Mouse (Mus musculus) embryonic fibroblast, embryonic 13.5 days (primary cell): ENCODE data around the gene Sppl2c. TPM values are rescaled to one million over a fixed set of nuclear protein-coding genes. Genes with fewer than 3 reads are reported as not detected.

ENCODE experiments used
- H3K27ac ChIP-seq: 2 replicates; pipeline ENCODE4 v1.5.1; 2012; ENCODE audit warnings: low read length, control low read depth, inconsistent platforms; ENCODE audit not compliant: insufficient read depth
- H3K4me1 ChIP-seq: 2 replicates; pipeline ENCODE4 v1.6.1; 2011; ENCODE audit warnings: low read length; ENCODE audit not compliant: control insufficient read depth, insufficient read depth
- H3K4me3 ChIP-seq: 2 replicates; pipeline ENCODE4 v1.5.1; 2011; ENCODE audit warnings: mild to moderate bottlenecking, control low read depth, low read length; ENCODE audit not compliant: insufficient read depth
- CTCF ChIP-seq: IDR thresholded peaks from 2 replicates; pipeline ENCODE4 v1.5.1; 2011; ENCODE audit warnings: mild to moderate bottlenecking, control low read depth, low read length, moderate library complexity, borderline replicate concordance; ENCODE audit not compliant: insufficient read depth
- POLR2A ChIP-seq: IDR thresholded peaks from 2 replicates; pipeline ENCODE4 v1.6.1; 2011; ENCODE audit warnings: low read depth, mild to moderate bottlenecking, control low read depth, low read length, moderate library complexity
- polyA plus RNA-seq: library from polyadenylated mRNA; stranded (reverse); fragments of >200 nt; gene quantifications from 2 replicates; pipeline ENCODE4 v1.2.4, GENCODE M21; 2011; ENCODE audit warnings: low read depth; ENCODE audit not compliant: missing spikeins, insufficient read length

Gene Sppl2c
- polyA plus RNA-seq, 1 experiment, result not detected

GRCm38 (mm10) chr11:104220291-104220690 is 34.2 kb downstream of the Sppl2c start:
- Histone ChIP-seq H3K27ac (no peak overlapping the region), H3K4me3 (no peak overlapping the region), H3K4me1 (no peaks in the 10 kb centered on the region)
- TF ChIP-seq CTCF (no peak), POLR2A (no peak)

GRCm38 (mm10) chr11:104221751-104222150 is 35.6 kb downstream of the Sppl2c start:
- TF ChIP-seq CTCF, result no peak
- TF ChIP-seq POLR2A, result no peak
- Histone ChIP-seq H3K27ac (no peak overlapping the region), H3K4me1 (no peaks in the 10 kb centered on the region), H3K4me3 (no peak overlapping the region)

GRCm38 (mm10) chr11:104223301-104223700 is 37.2 kb downstream of the Sppl2c start:
- H3K27ac ChIP-seq, result no peak overlapping the region
- TF ChIP-seq POLR2A (no peak), CTCF (no peak)
- H3K4me3 ChIP-seq, result no peak overlapping the region
- H3K4me1 ChIP-seq, result no peaks in the 10 kb centered on the region

GRCm38 (mm10) chr11:104229391-104229790 is 43.3 kb downstream of the Sppl2c start:
- peaks cover 2% of the 10 kb centered on the region; the same call in 1 of the 2 replicates for H3K4me1 ChIP-seq
- no peak overlapping the region for H3K27ac ChIP-seq
- no peak overlapping the region for H3K4me3 ChIP-seq
- TF ChIP-seq CTCF (no peak), POLR2A (no peak)

GRCm38 (mm10) chr11:104230066-104230778 is 44.1 kb downstream of the Sppl2c start:
- no peak for TF ChIP-seq CTCF
- TF ChIP-seq POLR2A, result no peak
- H3K4me3 ChIP-seq, result no peak overlapping the region
- H3K27ac ChIP-seq, result no peak overlapping the region
- H3K4me1 ChIP-seq, result peaks cover 2% of the 10 kb centered on the region; the same call in 1 of the 2 replicates

- no peak; the same call in 1 of the 2 replicates for TF ChIP-seq POLR2A
- peak; percentile 53; the same call in 1 of the 2 replicates for TF ChIP-seq CTCF
- Histone ChIP-seq H3K4me3 (peak within 1 kb of the TSS; percentile 70), H3K27ac (no peak within 1 kb of the TSS), H3K4me1 (peaks cover 2% of the 10 kb centered on the region; the same call in 1 of the 2 replicates)
These were observed 45.1 kb downstream of the Sppl2c start, which contains the start of gene Mapt for GRCm38 (mm10) chr11:104231041-104231911. Mapt (plus strand) TSS chr11:104231390.

- no peak for TF ChIP-seq CTCF
- no peak for TF ChIP-seq POLR2A
- H3K27ac ChIP-seq, result no peak overlapping the region
- H3K4me1 ChIP-seq, result peaks cover 2% of the 10 kb centered on the region; the same call in 1 of the 2 replicates
These were observed 46.3 kb downstream of the Sppl2c start for GRCm38 (mm10) chr11:104232141-104233061.

GRCm38 (mm10) chr11:104233101-104233500 is 47.0 kb downstream of the Sppl2c start:
- no peak overlapping the region for H3K4me3 ChIP-seq
- no peak for TF ChIP-seq CTCF
- no peak for TF ChIP-seq POLR2A
- H3K27ac ChIP-seq, result no peak overlapping the region
- H3K4me1 ChIP-seq, result peaks cover 2% of the 10 kb centered on the region; the same call in 1 of the 2 replicates

More at GRCm38 (mm10) chr11:104232141-104233061, 46.3 kb downstream of the Sppl2c start:
- peak overlapping the region; percentile 70 for H3K4me3 ChIP-seq
